Comparison of ENCODE assay signal across 8 mouse cellular contexts in the genomic region with DNA sequence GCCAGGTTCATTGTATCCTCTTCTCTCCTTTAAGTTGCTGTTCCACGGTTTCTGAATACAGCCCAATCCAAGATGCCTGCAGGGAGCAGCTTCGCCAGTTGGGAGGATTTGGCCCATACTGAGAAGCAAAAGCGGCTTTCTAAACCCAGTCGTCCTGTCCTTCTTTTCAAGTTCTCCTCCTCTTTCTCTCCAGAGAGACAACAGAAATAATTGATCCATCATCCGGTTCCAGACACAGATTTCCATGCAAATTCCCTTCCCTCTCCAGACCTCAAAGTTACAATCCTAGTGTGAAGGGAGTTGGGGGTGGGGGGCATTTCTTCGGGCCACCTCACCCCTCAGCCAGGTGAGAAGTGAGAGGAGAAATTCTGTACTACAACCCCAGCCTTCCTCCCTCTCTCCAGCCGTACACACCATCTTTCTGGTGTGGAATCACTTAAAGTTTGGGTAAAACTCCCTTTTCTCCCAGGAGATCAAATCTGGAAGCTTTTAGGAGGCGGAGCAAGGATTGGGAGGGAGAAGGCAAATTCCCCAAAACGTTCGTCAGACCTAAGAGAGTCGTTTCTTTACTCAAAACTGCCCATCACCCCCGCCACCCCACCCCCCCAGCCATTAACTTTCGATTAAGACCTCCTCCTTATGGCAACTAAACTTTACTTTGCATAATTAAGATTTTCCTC. TPM values are rescaled to one million over a fixed set of nuclear protein-coding genes. Genes with fewer than 3 reads are reported as not detected.
DNase-seq lines count a peak whose midpoint lies in the region; ATAC-seq lines count a peak whose summit lies in the region.

No protein-coding gene starts in this region.

- ATAC-seq in kidney, embryonic 16.5 days (ENCODE audit: low FRiP score, low TSS enrichment), result no peak
- ATAC-seq in embryonic facial prominence, embryonic 12.5 days (ENCODE audit: insufficient number of reproducible peaks, insufficient read depth, low FRiP score, low TSS enrichment), result no peak
- ATAC-seq in hindbrain, embryonic 11.5 days (ENCODE audit: low FRiP score), result peak; percentile 3; the same call in 1 of the 2 replicates
- peak; percentile 8; the same call in 1 of the 2 replicates for ATAC-seq in midbrain, embryonic 11.5 days (ENCODE audit: low FRiP score)

- DNase-seq in kidney, postnatal 14 days, result no peak
- peak; percentile 72 for DNase-seq in hindbrain, embryonic 11.5 days (ENCODE audit: low spot score)
- DNase-seq in midbrain, embryonic 11.5 days (ENCODE audit: low spot score, missing footprints), result peak; percentile 98
- DNase-seq in left cerebral cortex, adult 11 months (ENCODE audit: low spot score), result no peak
- no peak for DNase-seq in left cerebral cortex, postnatal 14 days (ENCODE audit: low spot score in 2 of 2)
- no peak for DNase-seq in kidney, adult 8-10 months

- no peaks in the 10 kb centered on the region for H3K9me3 ChIP-seq in kidney, embryonic 16.5 days (ENCODE audit: low read length)
- no peaks in the 10 kb centered on the region for H3K9me3 ChIP-seq in embryonic facial prominence, embryonic 12.5 days
- H3K9me3 ChIP-seq in hindbrain, embryonic 11.5 days (ENCODE audit: control insufficient read depth, low read length), result no peaks in the 10 kb centered on the region
- H3K9me3 ChIP-seq in midbrain, embryonic 11.5 days (ENCODE audit: control insufficient read depth, low read length), result no peaks in the 10 kb centered on the region

- peaks cover 16% of the 10 kb centered on the region for H3K4me1 ChIP-seq in kidney, embryonic 16.5 days (ENCODE audit: insufficient read depth, low read length)
- H3K4me1 ChIP-seq in embryonic facial prominence, embryonic 12.5 days, result 0 out of 2 replicates have a peak, but pooled peaks cover 8% of the 10 kb centered on the region
- H3K4me1 ChIP-seq in hindbrain, embryonic 11.5 days (replicated peaks; ENCODE audit: control insufficient read depth, insufficient read depth, low read length), result peaks cover 5% of the 10 kb centered on the region; the same call in 1 of the 2 replicates
- H3K4me1 ChIP-seq in midbrain, embryonic 11.5 days (ENCODE audit: control insufficient read depth, insufficient read depth, low read length), result peaks cover 17% of the 10 kb centered on the region

- H3K36me3 ChIP-seq in kidney, embryonic 16.5 days (ENCODE audit: insufficient read depth, low read length), result no peaks in the 10 kb centered on the region
- H3K36me3 ChIP-seq in embryonic facial prominence, embryonic 12.5 days, result peaks cover 7% of the 10 kb centered on the region; the same call in 1 of the 2 replicates
- no peaks in the 10 kb centered on the region for H3K36me3 ChIP-seq in hindbrain, embryonic 11.5 days (ENCODE audit: control insufficient read depth, insufficient read depth, low read length)
- no peaks in the 10 kb centered on the region for H3K36me3 ChIP-seq in midbrain, embryonic 11.5 days (ENCODE audit: control insufficient read depth, insufficient read depth, low read length)

- WGBS in kidney, embryonic 16.5 days, result 3% methylated on average over 13 of the region's 13 CpGs
- WGBS in embryonic facial prominence, embryonic 12.5 days, result 2% methylated on average over 13 of the region's 13 CpGs
- under 1% methylated on average over 13 of the region's 13 CpGs for WGBS in hindbrain, embryonic 11.5 days
- WGBS in midbrain, embryonic 11.5 days, result under 1% methylated on average over 13 of the region's 13 CpGs

- H3K9ac ChIP-seq in kidney, embryonic 16.5 days (replicated peaks; ENCODE audit: low read length), result peak overlapping the region; percentile 81
- peak overlapping the region; percentile 66 for H3K9ac ChIP-seq in embryonic facial prominence, embryonic 12.5 days
- H3K9ac ChIP-seq in hindbrain, embryonic 11.5 days (ENCODE audit: low read depth, low read length), result peak overlapping the region; percentile 56
- peak overlapping the region; percentile 69 for H3K9ac ChIP-seq in midbrain, embryonic 11.5 days (ENCODE audit: low read length)

- intact Hi-C loops in left cerebral cortex, postnatal 14 days (cut with DNase I), result no loop called here

- H3K4me2 ChIP-seq in kidney, embryonic 16.5 days (replicated peaks; ENCODE audit: low read depth, low read length), result peak overlapping the region; percentile 62
- H3K4me2 ChIP-seq in embryonic facial prominence, embryonic 12.5 days (replicated peaks), result peak overlapping the region; percentile 79
- H3K4me2 ChIP-seq in hindbrain, embryonic 11.5 days (replicated peaks; ENCODE audit: low read depth, low read length), result peak overlapping the region; percentile 78
- peak overlapping the region; percentile 91 for H3K4me2 ChIP-seq in midbrain, embryonic 11.5 days

- no peaks in the 10 kb centered on the region for H3K27me3 ChIP-seq in kidney, embryonic 16.5 days (ENCODE audit: insufficient read depth, low read length)
- 0 out of 2 replicates have a peak, but pooled peaks cover 3% of the 10 kb centered on the region for H3K27me3 ChIP-seq in embryonic facial prominence, embryonic 12.5 days
- no peaks in the 10 kb centered on the region for H3K27me3 ChIP-seq in hindbrain, embryonic 11.5 days (ENCODE audit: control insufficient read depth, insufficient read depth, low read length)
- peaks cover 4% of the 10 kb centered on the region; the same call in 1 of the 2 replicates for H3K27me3 ChIP-seq in midbrain, embryonic 11.5 days (ENCODE audit: control insufficient read depth, insufficient read depth, low read length)

- peak overlapping the region; percentile 81 for H3K4me3 ChIP-seq in kidney, embryonic 16.5 days (ENCODE audit: low read length)
- H3K4me3 ChIP-seq in embryonic facial prominence, embryonic 12.5 days, result peak overlapping the region; percentile 96
- H3K4me3 ChIP-seq in hindbrain, embryonic 11.5 days (ENCODE audit: low read depth, low read length), result peak overlapping the region; percentile 87
- H3K4me3 ChIP-seq in midbrain, embryonic 11.5 days (ENCODE audit: low read depth, low read length), result peak overlapping the region; percentile 90

- H3K27ac ChIP-seq in kidney, embryonic 16.5 days (ENCODE audit: low read length), result peak overlapping the region; percentile 99
- peak overlapping the region; percentile 100 for H3K27ac ChIP-seq in embryonic facial prominence, embryonic 12.5 days
- peak overlapping the region; percentile 99 for H3K27ac ChIP-seq in hindbrain, embryonic 11.5 days (ENCODE audit: low read depth, low read length)
- H3K27ac ChIP-seq in midbrain, embryonic 11.5 days (ENCODE audit: low read depth, low read length), result peak overlapping the region; percentile 99

RNA-seq across cellular contexts. Expression of gene Fzd2, which starts 1.2 kb away (rescaled TPM):
- polyA plus RNA-seq in kidney, embryonic 16.5 days (2015; fragmentation: Nextera tagmentation; extraction: Ambion mirVana), result 27.2 and 27.5 TPM in 2 replicates
- 93.6 and 97.8 TPM in 2 replicates for polyA plus RNA-seq in embryonic facial prominence, embryonic 12.5 days (2016; fragmentation: Nextera tagmentation; extraction: Ambion mirVana)
- 29.5 and 31.7 TPM in 2 replicates for polyA plus RNA-seq in hindbrain, embryonic 11.5 days (2014; fragmentation: Nextera tagmentation; extraction: Ambion mirVana)
- 27.1 and 27.3 TPM in 2 replicates for polyA plus RNA-seq in midbrain, embryonic 11.5 days (2014; fragmentation: Nextera tagmentation; extraction: Ambion mirVana)
- 10 to 100 TPM; 10.6 to 11.1 TPM for total RNA-seq in left cerebral cortex, postnatal 14 days (2021)

RNA-seq across cellular contexts. Expression of gene Gm11627, which starts 23.7 kb away (rescaled TPM):
- 7.9 and 10.8 TPM in 2 replicates for polyA plus RNA-seq in kidney, embryonic 16.5 days (2015; fragmentation: Nextera tagmentation; extraction: Ambion mirVana)
- polyA plus RNA-seq in embryonic facial prominence, embryonic 12.5 days (2016; fragmentation: Nextera tagmentation; extraction: Ambion mirVana), result 11.8 and 12.3 TPM in 2 replicates
- 5.6 and 7.3 TPM in 2 replicates for polyA plus RNA-seq in hindbrain, embryonic 11.5 days (2014; fragmentation: Nextera tagmentation; extraction: Ambion mirVana)
- polyA plus RNA-seq in midbrain, embryonic 11.5 days (2014; fragmentation: Nextera tagmentation; extraction: Ambion mirVana), result 13.9 and 14.6 TPM in 2 replicates
- total RNA-seq in left cerebral cortex, postnatal 14 days (2021), result 1 to 10 TPM; 3.5 to 9.8 TPM

RNA-seq across cellular contexts. Expression of gene Gpatch8, which starts 46.8 kb away (rescaled TPM):
- polyA plus RNA-seq in kidney, embryonic 16.5 days (2015; fragmentation: Nextera tagmentation; extraction: Ambion mirVana), result 47.5 and 63.8 TPM in 2 replicates
- polyA plus RNA-seq in embryonic facial prominence, embryonic 12.5 days (2016; fragmentation: Nextera tagmentation; extraction: Ambion mirVana), result 68.7 and 69.1 TPM in 2 replicates
- 48.8 and 68.1 TPM in 2 replicates for polyA plus RNA-seq in hindbrain, embryonic 11.5 days (2014; fragmentation: Nextera tagmentation; extraction: Ambion mirVana)
- polyA plus RNA-seq in midbrain, embryonic 11.5 days (2014; fragmentation: Nextera tagmentation; extraction: Ambion mirVana), result 42.5 and 43.8 TPM in 2 replicates
- 10 to 100 TPM; 52.1 to 62.1 TPM for total RNA-seq in left cerebral cortex, postnatal 14 days (2021)

Comparison
In these comparisons a context has a peak if more than half of its experiments do, and no peak if none do; other contexts are left out.
1. ATAC-seq: peak in hindbrain, embryonic 11.5 days (single experiment) and midbrain, embryonic 11.5 days (single experiment); none in kidney, embryonic 16.5 days (single experiment) and embryonic facial prominence, embryonic 12.5 days (single experiment).
2. DNase-seq: peak in hindbrain, embryonic 11.5 days (single experiment) and midbrain, embryonic 11.5 days (single experiment); none in kidney, postnatal 14 days (single experiment), left cerebral cortex, adult 11 months (single experiment), left cerebral cortex, postnatal 14 days (0 of 2) and kidney, adult 8-10 months (0 of 2).
3. Peak in every context shown above with its lines, with median percentiles within 50 percentile points of each other: H3K27ac ChIP-seq, H3K4me2 ChIP-seq, H3K4me3 ChIP-seq and H3K9ac ChIP-seq.